Mouse (Mus musculus) E14TG2a.4 (cell line): Measurements from ENCODE around the gene Bdh1.
"Not testable (repeated sequence)": the region's sequence is repeated elsewhere in the genome, so short reads cannot be mapped to it uniquely, and the experiment has no call there.

ENCODE experiments used
- H3K27me3 ChIP-seq: 2 replicates; pipeline ENCODE4 v1.6.1; 2014; ENCODE audit warnings: low read length, control low read depth; ENCODE audit not compliant: insufficient read depth
- H3K36me3 ChIP-seq: 2 replicates; pipeline ENCODE4 v1.6.1; 2014; ENCODE audit warnings: low read length, control low read depth; ENCODE audit not compliant: insufficient read depth
- H3K4me1 ChIP-seq: replicated peaks from 2 replicates; pipeline ENCODE4 v1.6.1; 2014; ENCODE audit warnings: low read depth, low read length, control low read depth
- H3K4me3 ChIP-seq: replicated peaks from 2 replicates; pipeline ENCODE4 v1.5.1; 2014; ENCODE audit warnings: mild to moderate bottlenecking, low read length
- H3K9me3 ChIP-seq: 2 replicates; pipeline ENCODE4 v1.6.1; 2014; ENCODE audit warnings: low read length, control low read depth
- CTCF ChIP-seq: conservative IDR thresholded peaks from 2 replicates; pipeline ENCODE4 v1.5.1; 2014; ENCODE audit warnings: low read length
- NANOG ChIP-seq: IDR thresholded peaks from 2 replicates; pipeline ENCODE4 v1.6.1; 2014; ENCODE audit warnings: borderline replicate concordance, low read length, mixed read lengths
- POU5F1 ChIP-seq: IDR thresholded peaks from 2 replicates; pipeline ENCODE4 v1.6.1; 2014; ENCODE audit warnings: low read length, borderline replicate concordance

The Bdh1 gene

GRCm38 (mm10) chr16:31422000-31422399 is at the start of gene Bdh1:
Bdh1 (plus strand) TSS chr16:31422280.
- no peaks in the 10 kb centered on the region; the same call in 1 of the 2 replicates for H3K9me3 ChIP-seq
- TF ChIP-seq NANOG (no peak), POU5F1 (no peak), CTCF (no peak)
- H3K36me3 ChIP-seq, result no peaks in the 10 kb centered on the region
- H3K27me3 ChIP-seq, result peaks cover 16% of the 10 kb centered on the region
- H3K4me3 ChIP-seq, result no peak within 1 kb of the TSS
- H3K4me1 ChIP-seq, result peaks cover 20% of the 10 kb centered on the region

- H3K36me3 ChIP-seq, H3K4me3 ChIP-seq, H3K27me3 ChIP-seq, H3K4me1 ChIP-seq: not testable (repeated sequence)
- peaks cover 23% of the 10 kb centered on the region for H3K9me3 ChIP-seq
Observed at GRCm38 (mm10) chr16:31372316-31372715, 49.8 kb upstream of the Bdh1 start.

GRCm38 (mm10) chr16:31375877-31376582 is 46.0 kb upstream of the Bdh1 start:
- H3K4me1 ChIP-seq, H3K27me3 ChIP-seq, H3K36me3 ChIP-seq: not testable (repeated sequence)

GRCm38 (mm10) chr16:31388269-31388668 is 33.8 kb upstream of the Bdh1 start:
- not testable (repeated sequence) for H3K4me3 ChIP-seq, H3K4me1 ChIP-seq, H3K36me3 ChIP-seq, H3K27me3 ChIP-seq
- H3K9me3 ChIP-seq, result peaks cover 35% of the 10 kb centered on the region

More at GRCm38 (mm10) chr16:31375877-31376582, 46.0 kb upstream of the Bdh1 start:
- not testable (repeated sequence) for H3K4me3 ChIP-seq
- H3K9me3 ChIP-seq, result peaks cover 46% of the 10 kb centered on the region

GRCm38 (mm10) chr16:31399231-31399630 is 22.8 kb upstream of the Bdh1 start:
- Histone ChIP-seq H3K27me3 (no peaks in the 10 kb centered on the region), H3K4me1 (peaks cover 22% of the 10 kb centered on the region), H3K9me3 (peaks cover 39% of the 10 kb centered on the region), H3K36me3 (no peaks in the 10 kb centered on the region), H3K4me3 (no peak overlapping the region)
- no peak for TF ChIP-seq CTCF

- no peaks in the 10 kb centered on the region for H3K36me3 ChIP-seq
- no peaks in the 10 kb centered on the region for H3K27me3 ChIP-seq
- H3K4me1 ChIP-seq, result peaks cover 22% of the 10 kb centered on the region
- no peak for TF ChIP-seq POU5F1
- no peak for TF ChIP-seq NANOG
- TF ChIP-seq CTCF, result no peak
- no peak overlapping the region for H3K4me3 ChIP-seq
- peaks cover 24% of the 10 kb centered on the region for H3K9me3 ChIP-seq
Observed at GRCm38 (mm10) chr16:31400908-31401692, 21.0 kb upstream of the Bdh1 start.

GRCm38 (mm10) chr16:31402096-31402495 is 20.0 kb upstream of the Bdh1 start:
- peaks cover 14% of the 10 kb centered on the region for H3K9me3 ChIP-seq
- H3K4me1 ChIP-seq, result peaks cover 22% of the 10 kb centered on the region
- no peaks in the 10 kb centered on the region for H3K36me3 ChIP-seq
- H3K27me3 ChIP-seq, result no peaks in the 10 kb centered on the region
- H3K4me3 ChIP-seq, result no peak overlapping the region
- TF ChIP-seq CTCF, result no peak
- TF ChIP-seq POU5F1, result no peak
- TF ChIP-seq NANOG, result no peak

- Histone ChIP-seq H3K27me3 (no peaks in the 10 kb centered on the region), H3K4me1 (peaks cover 22% of the 10 kb centered on the region), H3K9me3 (peaks cover 8% of the 10 kb centered on the region), H3K36me3 (no peaks in the 10 kb centered on the region), H3K4me3 (no peak overlapping the region)
- TF ChIP-seq POU5F1 (no peak), NANOG (no peak), CTCF (no peak)
Observed at GRCm38 (mm10) chr16:31403971-31404370, 18.1 kb upstream of the Bdh1 start.

- Histone ChIP-seq H3K4me3 (no peak overlapping the region), H3K27me3 (no peaks in the 10 kb centered on the region), H3K4me1 (peaks cover 22% of the 10 kb centered on the region), H3K9me3 (peaks cover 10% of the 10 kb centered on the region), H3K36me3 (no peaks in the 10 kb centered on the region)
- TF ChIP-seq POU5F1 (no peak), NANOG (no peak), CTCF (peak; percentile 71)
Observed at GRCm38 (mm10) chr16:31405040-31405439, 17.0 kb upstream of the Bdh1 start.
